Mouse (Mus musculus): ENCODE measurements around the gene Ttyh3. TPM values are rescaled to one million over a fixed set of nuclear protein-coding genes. Genes with fewer than 3 reads are reported as not detected.

The Ttyh3 gene
- polyA plus RNA-seq, 1 experiment = 302 TPM

GRCm38 (mm10) chr5:140654096-140654845, 5.4 kb upstream of the Ttyh3 start:
- Histone ChIP-seq H3K4me1 (peaks cover 49% of the 10 kb centered on the region), H3K9me3 (no peaks in the 10 kb centered on the region), H3K4me3 (replicated peaks) (no peak overlapping the region), H3K36me3 (replicated peaks; ENCODE audit: low read length) (no peaks in the 10 kb centered on the region), H3K27me3 (replicated peaks) (peaks cover under 1% of the 10 kb centered on the region)
- TF ChIP-seq FLI1 (IDR thresholded peaks at IDR 0.05; ENCODE audit: low read length) (no peak), GATA1 (IDR thresholded peaks at IDR 0.05; ENCODE audit: borderline replicate concordance, low read length) (no peak)

- H3K36me3 ChIP-seq (replicated peaks; ENCODE audit: low read length) = peaks cover under 1% of the 10 kb centered on the region
- no peak for TF ChIP-seq GATA1 (IDR thresholded peaks at IDR 0.05; ENCODE audit: borderline replicate concordance, low read length)
- TF ChIP-seq FLI1 (IDR thresholded peaks at IDR 0.05; ENCODE audit: low read length) = no peak
- peaks cover 59% of the 10 kb centered on the region for H3K4me1 ChIP-seq
- no peak overlapping the region for H3K4me3 ChIP-seq (replicated peaks)
- H3K9me3 ChIP-seq = no peaks in the 10 kb centered on the region
- no peaks in the 10 kb centered on the region for H3K27me3 ChIP-seq (replicated peaks)
Observed at GRCm38 (mm10) chr5:140652587-140652986, 3.8 kb upstream of the Ttyh3 start.

DNA sequence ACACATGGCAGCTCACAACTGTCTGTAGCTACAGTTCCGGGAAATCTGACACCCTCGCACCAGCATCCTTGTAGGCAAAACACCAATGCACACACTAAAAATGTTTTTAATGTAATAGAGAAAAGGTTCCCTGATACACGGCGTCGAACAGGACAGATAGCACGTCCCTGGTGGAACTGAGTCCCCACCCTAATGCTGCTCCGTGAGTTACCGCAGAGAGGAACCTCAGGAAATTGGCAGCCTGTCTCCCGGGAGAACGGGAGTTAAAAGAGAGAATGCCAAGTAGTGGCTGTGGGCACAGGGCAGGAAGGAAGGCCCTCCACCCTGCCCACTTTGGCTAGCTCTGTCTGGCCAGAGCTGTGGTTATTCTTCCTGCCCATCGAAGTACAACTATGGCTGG, 2.4 kb upstream of the Ttyh3 start:
- H3K4me3 ChIP-seq (replicated peaks) = peak overlapping the region; percentile 51
- peaks cover 72% of the 10 kb centered on the region for H3K4me1 ChIP-seq
- H3K36me3 ChIP-seq (replicated peaks; ENCODE audit: low read length) = peaks cover 13% of the 10 kb centered on the region
- TF ChIP-seq FLI1 (IDR thresholded peaks at IDR 0.05; ENCODE audit: low read length) = no peak
- TF ChIP-seq GATA1 (IDR thresholded peaks at IDR 0.05; ENCODE audit: borderline replicate concordance, low read length) = no peak
- H3K9me3 ChIP-seq = no peaks in the 10 kb centered on the region
- H3K27me3 ChIP-seq (replicated peaks) = no peaks in the 10 kb centered on the region

- peaks cover 22% of the 10 kb centered on the region for H3K36me3 ChIP-seq (replicated peaks; ENCODE audit: low read length)
- no peaks in the 10 kb centered on the region for H3K9me3 ChIP-seq
- TF ChIP-seq GATA1 (IDR thresholded peaks at IDR 0.05; ENCODE audit: borderline replicate concordance, low read length) (no peak), FLI1 (IDR thresholded peaks at IDR 0.05; ENCODE audit: low read length) (no peak)
- H3K27me3 ChIP-seq (replicated peaks) = no peaks in the 10 kb centered on the region
- peaks cover 85% of the 10 kb centered on the region for H3K4me1 ChIP-seq
- H3K4me3 ChIP-seq (replicated peaks) = no peak overlapping the region
Observed at GRCm38 (mm10) chr5:140649881-140650414, 1.1 kb upstream of the Ttyh3 start.

GRCm38 (mm10) chr5:140649101-140649667, 353 bp upstream of the Ttyh3 start:
- H3K9me3 ChIP-seq = no peaks in the 10 kb centered on the region
- no peak for TF ChIP-seq GATA1 (IDR thresholded peaks at IDR 0.05; ENCODE audit: borderline replicate concordance, low read length)
- TF ChIP-seq FLI1 (IDR thresholded peaks at IDR 0.05; ENCODE audit: low read length) = no peak
- no peaks in the 10 kb centered on the region for H3K27me3 ChIP-seq (replicated peaks)
- H3K4me3 ChIP-seq (replicated peaks) = peak overlapping the region; percentile 96
- H3K4me1 ChIP-seq = peaks cover 86% of the 10 kb centered on the region
- peaks cover 25% of the 10 kb centered on the region for H3K36me3 ChIP-seq (replicated peaks; ENCODE audit: low read length)

DNA sequence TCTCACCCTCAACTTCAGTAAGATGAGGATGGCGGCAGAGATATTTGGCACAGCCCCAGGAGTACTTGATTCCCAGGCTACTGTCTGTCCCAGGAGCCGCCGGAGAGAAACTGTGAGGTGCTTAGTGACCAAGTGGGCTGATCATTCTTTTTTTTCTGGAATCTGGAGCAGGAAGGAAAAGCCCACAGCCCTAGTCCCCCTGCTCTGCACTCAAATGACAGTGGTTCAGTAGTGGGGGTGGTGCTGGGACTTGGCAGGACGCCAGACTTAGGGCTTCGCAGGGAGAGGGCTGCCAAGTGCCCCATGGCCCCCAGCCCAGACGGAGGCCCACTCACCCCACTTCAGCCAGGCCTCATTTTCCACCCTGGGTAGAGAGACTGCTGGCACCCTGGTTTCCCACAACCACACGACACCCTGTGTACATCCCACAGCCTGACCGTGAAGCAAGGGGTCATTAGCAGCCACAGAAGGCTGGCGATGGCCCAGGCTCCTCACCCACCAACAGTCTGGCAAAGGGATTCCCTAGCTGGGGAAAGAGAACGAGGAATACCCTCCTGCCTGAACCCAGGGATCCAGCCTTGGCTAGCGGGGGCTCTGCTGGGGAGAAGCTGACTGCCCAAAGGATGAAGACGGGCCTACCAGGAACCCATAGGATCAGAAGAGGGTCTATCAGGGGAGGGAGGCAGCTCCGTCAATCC, 861 bp downstream of the Ttyh3 start:
- H3K4me1 ChIP-seq = peaks cover 93% of the 10 kb centered on the region
- TF ChIP-seq GATA1 (IDR thresholded peaks at IDR 0.05; ENCODE audit: borderline replicate concordance, low read length) (no peak), FLI1 (IDR thresholded peaks at IDR 0.05; ENCODE audit: low read length) (no peak)
- peak overlapping the region; percentile 96 for H3K4me3 ChIP-seq (replicated peaks)
- H3K9me3 ChIP-seq = no peaks in the 10 kb centered on the region
- peaks cover 37% of the 10 kb centered on the region for H3K36me3 ChIP-seq (replicated peaks; ENCODE audit: low read length)
- H3K27me3 ChIP-seq (replicated peaks) = no peaks in the 10 kb centered on the region

- peak overlapping the region; percentile 96 for H3K4me3 ChIP-seq (replicated peaks)
- H3K36me3 ChIP-seq (replicated peaks; ENCODE audit: low read length) = peaks cover 42% of the 10 kb centered on the region
- TF ChIP-seq GATA1 (IDR thresholded peaks at IDR 0.05; ENCODE audit: borderline replicate concordance, low read length) = no peak
- no peak for TF ChIP-seq FLI1 (IDR thresholded peaks at IDR 0.05; ENCODE audit: low read length)
- H3K27me3 ChIP-seq (replicated peaks) = no peaks in the 10 kb centered on the region
- H3K4me1 ChIP-seq = peaks cover 93% of the 10 kb centered on the region
- H3K9me3 ChIP-seq = no peaks in the 10 kb centered on the region
Observed at GRCm38 (mm10) chr5:140647031-140647760, 1.6 kb downstream of the Ttyh3 start.

GRCm38 (mm10) chr5:140646171-140646570, 2.7 kb downstream of the Ttyh3 start:
- H3K4me1 ChIP-seq = peaks cover 93% of the 10 kb centered on the region
- H3K9me3 ChIP-seq = no peaks in the 10 kb centered on the region
- peak overlapping the region; percentile 96 for H3K4me3 ChIP-seq (replicated peaks)
- TF ChIP-seq FLI1 (IDR thresholded peaks at IDR 0.05; ENCODE audit: low read length) (no peak), GATA1 (IDR thresholded peaks at IDR 0.05; ENCODE audit: borderline replicate concordance, low read length) (no peak)
- no peaks in the 10 kb centered on the region for H3K27me3 ChIP-seq (replicated peaks)
- peaks cover 47% of the 10 kb centered on the region for H3K36me3 ChIP-seq (replicated peaks; ENCODE audit: low read length)

DNA sequence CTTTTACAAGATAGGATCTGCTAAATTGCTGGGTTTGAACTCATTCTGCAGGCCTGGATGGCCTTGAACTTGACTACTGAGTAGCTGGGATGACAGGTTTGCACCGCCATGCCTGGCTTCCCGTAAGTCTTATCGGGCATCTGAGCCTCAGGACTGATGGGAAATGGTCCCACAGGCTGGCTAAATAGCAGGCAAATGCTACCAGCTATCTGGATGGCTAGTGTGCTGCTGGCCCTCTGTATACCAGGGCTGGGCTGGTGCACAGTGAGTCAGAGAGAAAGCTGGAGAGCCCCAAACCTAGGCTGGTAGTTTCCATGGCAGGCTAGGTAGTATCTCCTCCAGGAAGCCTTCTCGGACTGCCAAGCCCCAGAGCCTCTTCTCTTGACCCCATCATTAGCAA, 3.4 kb downstream of the Ttyh3 start:
- TF ChIP-seq FLI1 (IDR thresholded peaks at IDR 0.05; ENCODE audit: low read length) = no peak
- no peak for TF ChIP-seq GATA1 (IDR thresholded peaks at IDR 0.05; ENCODE audit: borderline replicate concordance, low read length)
- no peaks in the 10 kb centered on the region for H3K9me3 ChIP-seq
- H3K4me1 ChIP-seq = peaks cover 93% of the 10 kb centered on the region
- peaks cover 54% of the 10 kb centered on the region for H3K36me3 ChIP-seq (replicated peaks; ENCODE audit: low read length)
- H3K27me3 ChIP-seq (replicated peaks) = no peaks in the 10 kb centered on the region
- peak overlapping the region; percentile 96 for H3K4me3 ChIP-seq (replicated peaks)
